Mouse (Mus musculus) forebrain, embryonic 16.5 days (tissue): ENCODE data around the gene Olfr639. TPM values are rescaled to one million over a fixed set of nuclear protein-coding genes. Genes with fewer than 3 reads are reported as not detected.

Experiments used
- ATAC-seq: fragments of 200-750 bp; cut with Nextera tagmentation; 2 replicates; pipeline ENCODE4 v1.8.0; 2017; ENCODE audit warnings: mild to moderate bottlenecking, moderate library complexity
- H3K27ac ChIP-seq: fragments of 300-500 bp; sonication (generic); 2 replicates; pipeline ENCODE4 v1.5.1; 2014; ENCODE audit warnings: low read length, control low read depth
- H3K27me3 ChIP-seq: fragments of 300-500 bp; sonication (generic); replicated peaks from 2 replicates; pipeline ENCODE4 v1.6.1; 2014; ENCODE audit warnings: low read length; ENCODE audit not compliant: control insufficient read depth, insufficient read depth
- H3K36me3 ChIP-seq: fragments of 300-500 bp; sonication (generic); 2 replicates; pipeline ENCODE4 v1.6.1; 2014; ENCODE audit not compliant: control insufficient read depth, insufficient read depth
- H3K4me1 ChIP-seq: fragments of 300-500 bp; sonication (generic); replicated peaks from 2 replicates; pipeline ENCODE4 v1.6.1; 2014; ENCODE audit warnings: low read length; ENCODE audit not compliant: control insufficient read depth, insufficient read depth
- H3K4me2 ChIP-seq: fragments of 300-500 bp; sonication (generic); 2 replicates; pipeline ENCODE4 v1.6.1; 2014; ENCODE audit warnings: mild to moderate bottlenecking, low read length, control low read depth
- H3K4me3 ChIP-seq: fragments of 300-500 bp; sonication (generic); replicated peaks from 2 replicates; pipeline ENCODE4 v1.5.1; 2014; ENCODE audit warnings: mild to moderate bottlenecking, low read length, control low read depth
- H3K9ac ChIP-seq: fragments of 300-500 bp; sonication (generic); replicated peaks from 2 replicates; pipeline ENCODE4 v1.6.1; 2014; ENCODE audit warnings: low read depth, low read length, control low read depth
- H3K9me3 ChIP-seq: fragments of 300-500 bp; sonication (generic); 2 replicates; pipeline ENCODE4 v1.6.1; 2016; ENCODE audit warnings: low read length; ENCODE audit not compliant: control insufficient read depth
- WGBS: fragments of 180-500 bp; shearing (Covaris S2); extraction: QIAGEN DNeasy Blood & Tissue Kit; methylation state at CpG from one replicate; pipeline ENCODE4 v1.1.7; 2014; 5-methylcytosine and 5-hydroxymethylcytosine counted together
- polyA plus RNA-seq: library from polyadenylated mRNA; unstranded; fragments of >200 nt; fragmentation: Nextera tagmentation; extraction: Ambion mirVana; gene quantifications from 2 replicates; pipeline ENCODE4 v1.2.1, GENCODE M21; 2015

Gene Olfr639
- polyA plus RNA-seq = not detected in 2 replicates

DNA sequence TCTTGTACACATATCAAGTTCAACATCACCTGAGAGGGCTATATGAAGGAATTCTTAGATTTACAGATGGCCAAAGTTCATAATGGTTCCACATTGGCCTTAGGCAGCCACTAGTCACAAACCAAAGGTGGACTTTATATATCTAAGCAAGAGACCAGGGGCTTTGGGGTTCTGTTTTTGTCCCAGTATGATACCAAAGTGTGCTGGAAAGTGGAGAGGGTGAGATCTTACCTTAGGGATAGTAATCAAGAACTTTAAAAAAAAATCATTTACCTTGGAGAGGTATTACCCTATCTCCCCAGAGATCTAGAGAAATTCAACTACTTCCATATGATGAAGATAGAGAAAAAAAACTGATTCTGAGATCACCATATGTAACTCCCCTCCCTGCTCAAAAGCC is at the start of gene Olfr639:
Gene Olfr639, minus strand, starts transcription at position 101 of the 400 bp plus-strand sequence.
- H3K4me2 ChIP-seq = no peak within 1 kb of the TSS
- ATAC-seq = no peak
- no peak within 1 kb of the TSS for H3K9ac ChIP-seq
- no peak within 1 kb of the TSS for H3K4me3 ChIP-seq
- no peaks in the 10 kb centered on the region for H3K27me3 ChIP-seq
- H3K9me3 ChIP-seq = no peaks in the 10 kb centered on the region
- H3K27ac ChIP-seq = no peak within 1 kb of the TSS
- H3K4me1 ChIP-seq = no peaks in the 10 kb centered on the region
- H3K36me3 ChIP-seq = no peaks in the 10 kb centered on the region

- Histone ChIP-seq H3K4me1 (no peaks in the 10 kb centered on the region), H3K36me3 (no peaks in the 10 kb centered on the region), H3K4me3 (no peak within 1 kb of the TSS), H3K4me2 (no peak within 1 kb of the TSS), H3K9me3 (no peaks in the 10 kb centered on the region), H3K27me3 (no peaks in the 10 kb centered on the region), H3K27ac (no peak within 1 kb of the TSS), H3K9ac (no peak within 1 kb of the TSS)
- ATAC-seq = no peak
- WGBS = 57% methylated on average over 2 of the region's 2 CpGs
Observed at GRCm38 (mm10) chr7:104061345-104061744, 44.2 kb upstream of the Olfr639 start, which contains the start of gene 4930516K23Rik. TSS of gene 4930516K23Rik (minus strand) at chr7:104061445.

DNA sequence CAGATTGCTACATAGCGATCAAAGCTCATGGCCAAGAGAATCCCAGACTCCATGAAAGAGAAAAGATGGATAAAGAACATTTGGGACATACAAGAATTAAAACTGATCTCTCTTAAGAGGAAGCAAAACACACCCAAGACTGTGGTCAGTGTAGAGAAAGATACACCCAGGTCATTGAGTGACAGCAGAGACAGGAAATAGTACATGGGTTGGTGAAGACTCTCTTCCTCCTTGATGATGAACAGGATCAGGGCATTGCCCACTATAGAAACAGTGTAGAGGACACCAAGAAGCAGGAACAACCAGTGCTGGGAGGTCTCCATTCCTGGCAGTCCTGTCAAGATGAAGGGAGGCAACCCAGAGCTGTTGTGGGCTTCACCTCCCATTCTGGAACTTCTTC is 42.1 kb upstream of the Olfr639 start:
- Histone ChIP-seq H3K4me1 (no peaks in the 10 kb centered on the region), H3K9ac (no peak overlapping the region), H3K27ac (no peak overlapping the region), H3K36me3 (no peaks in the 10 kb centered on the region), H3K4me3 (no peak overlapping the region), H3K27me3 (no peaks in the 10 kb centered on the region), H3K4me2 (no peak overlapping the region), H3K9me3 (no peaks in the 10 kb centered on the region)
- ATAC-seq = no peak
- WGBS = 94% methylated on average over 1 of the region's 1 CpGs

GRCm38 (mm10) chr7:104052566-104052965 is 35.5 kb upstream of the Olfr639 start, which contains the start of gene Olfr642:
TSS of gene Olfr642 (minus strand) at chr7:104052666.
- H3K27me3 ChIP-seq = no peaks in the 10 kb centered on the region
- H3K36me3 ChIP-seq = no peaks in the 10 kb centered on the region
- H3K4me2 ChIP-seq = no peak within 1 kb of the TSS
- no peaks in the 10 kb centered on the region for H3K4me1 ChIP-seq
- ATAC-seq = no peak
- no peaks in the 10 kb centered on the region for H3K9me3 ChIP-seq
- 78% methylated on average over 1 of the region's 1 CpGs for WGBS
- no peak within 1 kb of the TSS for H3K9ac ChIP-seq
- no peak within 1 kb of the TSS for H3K27ac ChIP-seq
- H3K4me3 ChIP-seq = no peak within 1 kb of the TSS

DNA sequence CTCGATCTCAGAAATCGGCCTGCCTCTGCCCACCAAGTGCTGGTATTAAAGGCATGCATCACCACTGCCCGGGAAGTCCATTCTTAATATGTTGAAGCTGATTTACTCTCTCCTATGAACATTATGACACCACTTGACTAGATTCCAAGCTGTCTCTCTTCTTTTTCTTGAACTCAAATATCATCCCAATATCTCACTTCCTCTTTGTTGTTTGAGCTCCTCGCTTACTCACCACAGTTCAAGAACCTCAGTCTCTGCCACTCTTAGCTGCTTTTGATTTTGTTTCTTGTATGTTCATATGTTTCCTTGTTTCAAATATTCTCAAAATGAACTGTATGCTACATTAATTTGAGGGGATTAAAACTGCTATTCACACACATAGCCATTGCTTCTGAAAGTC is 33.6 kb upstream of the Olfr639 start:
- Histone ChIP-seq H3K27ac (no peak overlapping the region), H3K9ac (no peak overlapping the region), H3K36me3 (no peaks in the 10 kb centered on the region), H3K4me2 (no peak overlapping the region), H3K9me3 (no peaks in the 10 kb centered on the region), H3K4me3 (no peak overlapping the region), H3K27me3 (no peaks in the 10 kb centered on the region), H3K4me1 (no peaks in the 10 kb centered on the region)
- WGBS = 92% methylated on average over 4 of the region's 4 CpGs
- no peak for ATAC-seq

DNA sequence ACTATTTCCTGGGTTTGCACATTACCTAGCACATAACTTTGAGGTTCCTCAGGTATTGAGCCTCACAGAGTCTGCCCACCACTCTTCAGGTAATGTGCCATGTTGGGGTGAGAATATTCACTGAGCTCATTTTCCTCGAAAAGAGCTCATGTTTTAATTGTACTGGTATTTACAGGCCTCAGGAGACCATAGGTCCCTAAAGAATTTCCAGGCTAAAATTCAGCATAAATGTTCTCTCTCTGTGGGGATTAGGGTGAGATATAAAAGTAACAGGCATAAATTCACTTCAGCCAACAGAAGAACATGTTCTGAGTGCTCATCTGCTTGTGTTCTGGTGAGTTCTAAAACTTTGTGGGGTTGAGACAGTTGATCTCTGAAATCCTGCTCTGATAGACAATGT is 18.0 kb upstream of the Olfr639 start, which contains the start of gene Olfr641:
Gene Olfr641, plus strand, starts transcription at position 301 of the 400 bp plus-strand sequence.
- Histone ChIP-seq H3K4me1 (no peaks in the 10 kb centered on the region), H3K27me3 (no peaks in the 10 kb centered on the region), H3K27ac (no peak within 1 kb of the TSS), H3K9me3 (peaks cover 2% of the 10 kb centered on the region; the same call in 1 of the 2 replicates), H3K9ac (no peak within 1 kb of the TSS), H3K36me3 (no peaks in the 10 kb centered on the region), H3K4me3 (no peak within 1 kb of the TSS), H3K4me2 (no peak within 1 kb of the TSS)
- WGBS = 78% methylated on average over 1 of the region's 1 CpGs
- ATAC-seq = no peak

GRCm38 (mm10) chr7:104026978-104027377 is 9.9 kb upstream of the Olfr639 start:
- Histone ChIP-seq H3K9ac (no peak overlapping the region), H3K4me1 (no peaks in the 10 kb centered on the region), H3K9me3 (no peaks in the 10 kb centered on the region), H3K4me3 (no peak overlapping the region), H3K27me3 (no peaks in the 10 kb centered on the region), H3K4me2 (no peak overlapping the region), H3K36me3 (no peaks in the 10 kb centered on the region), H3K27ac (no peak overlapping the region)
- WGBS = 84% methylated on average over 3 of the region's 3 CpGs
- no peak for ATAC-seq

DNA sequence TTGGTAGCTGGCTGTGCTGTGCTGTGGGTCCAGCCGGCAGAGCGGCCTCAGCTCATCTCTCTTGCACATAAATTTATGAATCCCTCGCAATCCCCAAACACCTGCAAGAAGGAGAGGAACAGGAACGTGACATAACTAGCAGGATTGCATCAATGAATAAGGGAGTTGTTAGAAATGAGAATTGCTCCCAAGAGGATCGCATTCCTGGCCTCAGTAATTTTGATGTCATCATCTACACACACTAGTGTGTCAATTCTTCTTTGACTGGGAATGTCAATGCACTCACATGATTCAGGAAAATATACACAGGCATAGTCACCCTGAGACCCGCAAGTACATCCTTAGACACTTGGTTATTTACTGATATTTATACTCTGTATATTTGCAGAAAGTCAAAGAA is 8.4 kb upstream of the Olfr639 start, which contains the start of gene Olfr640:
Gene Olfr640, minus strand, starts transcription at position 101 of the 400 bp plus-strand sequence.
- ATAC-seq = no peak
- Histone ChIP-seq H3K9ac (no peak within 1 kb of the TSS), H3K4me2 (no peak within 1 kb of the TSS), H3K4me1 (no peaks in the 10 kb centered on the region), H3K9me3 (no peaks in the 10 kb centered on the region), H3K36me3 (no peaks in the 10 kb centered on the region), H3K27ac (no peak within 1 kb of the TSS), H3K27me3 (no peaks in the 10 kb centered on the region), H3K4me3 (no peak within 1 kb of the TSS)
- 85% methylated on average over 6 of the region's 6 CpGs for WGBS

DNA sequence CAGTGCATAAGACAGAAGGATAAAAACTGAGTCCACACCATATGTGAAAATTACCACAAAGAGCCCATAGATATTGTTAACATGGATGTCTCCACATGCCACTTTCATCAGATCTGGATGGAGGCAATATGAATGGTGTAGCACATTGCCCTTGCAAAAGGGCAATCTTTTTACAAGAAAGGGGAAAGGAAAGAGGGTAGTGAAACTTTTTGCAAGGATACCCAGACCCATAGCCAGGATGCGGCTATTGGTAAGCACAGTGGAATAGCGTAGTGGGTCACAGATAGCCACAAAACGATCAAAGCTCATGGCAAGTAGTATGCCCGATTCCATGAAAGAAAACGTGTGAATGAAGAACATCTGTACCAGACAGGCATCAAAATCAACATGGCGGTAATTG is 4.5 kb upstream of the Olfr639 start:
- Histone ChIP-seq H3K36me3 (no peaks in the 10 kb centered on the region), H3K27me3 (no peaks in the 10 kb centered on the region), H3K4me3 (no peak overlapping the region), H3K27ac (no peak overlapping the region), H3K4me1 (no peaks in the 10 kb centered on the region), H3K4me2 (no peak overlapping the region), H3K9me3 (no peaks in the 10 kb centered on the region), H3K9ac (no peak overlapping the region)
- WGBS = 93% methylated on average over 6 of the region's 6 CpGs
- no peak for ATAC-seq

- Histone ChIP-seq H3K4me2 (no peak overlapping the region), H3K4me1 (no peaks in the 10 kb centered on the region), H3K9ac (no peak overlapping the region), H3K36me3 (no peaks in the 10 kb centered on the region), H3K4me3 (no peak overlapping the region), H3K9me3 (no peaks in the 10 kb centered on the region), H3K27ac (no peak overlapping the region), H3K27me3 (no peaks in the 10 kb centered on the region)
- 71% methylated on average over 1 of the region's 1 CpGs for WGBS
- ATAC-seq = no peak
Observed at GRCm38 (mm10) chr7:104018953-104019352, 1.9 kb upstream of the Olfr639 start.
